Mouse (Mus musculus) megakaryocyte, embryonic 14.5 days (primary cell): Measurements from ENCODE around the gene Sapcd1. TPM values are rescaled to one million over a fixed set of nuclear protein-coding genes. Genes with fewer than 3 reads are reported as not detected.

ENCODE experiments used
- H3K27me3 ChIP-seq: replicated peaks from 2 replicates; pipeline ENCODE3; 2012; ENCODE audit warnings: inconsistent platforms
- H3K36me3 ChIP-seq: replicated peaks from 2 replicates; pipeline ENCODE3; 2012; ENCODE audit warnings: low read length, inconsistent platforms, mixed read lengths
- H3K4me1 ChIP-seq: 2 replicates; pipeline ENCODE4 v1.6.1; 2012; ENCODE audit warnings: inconsistent platforms
- H3K4me3 ChIP-seq: replicated peaks from 2 replicates; pipeline ENCODE3; 2012; ENCODE audit warnings: moderate library complexity, mild to moderate bottlenecking, inconsistent platforms
- H3K9me3 ChIP-seq: 2 replicates; pipeline ENCODE4 v1.6.1; 2012; ENCODE audit warnings: inconsistent platforms
- FLI1 ChIP-seq: IDR thresholded peaks from 2 replicates; pipeline ENCODE4 v1.6.1; 2012; ENCODE audit warnings: low read length, inconsistent platforms, mixed read lengths
- GATA1 ChIP-seq: IDR thresholded peaks from 3 replicates; pipeline ENCODE4 v1.6.1; 2012; ENCODE audit warnings: mixed read lengths, low read length, inconsistent platforms, borderline replicate concordance
- polyA plus RNA-seq: library from polyadenylated mRNA; stranded (reverse); fragments of >175 nt; gene quantifications from 2 replicates; pipeline ENCODE4 v1.2.3, GENCODE M21; 2012; ENCODE audit warnings: low replicate concordance; ENCODE audit not compliant: insufficient read depth

Sapcd1 gene
- polyA plus RNA-seq, 1 experiment = 5.4 TPM

GRCm38 (mm10) chr17:35031272-35031671, 3.5 kb upstream of the Sapcd1 start:
- H3K27me3 ChIP-seq = no peaks in the 10 kb centered on the region
- H3K36me3 ChIP-seq = peaks cover 49% of the 10 kb centered on the region
- H3K9me3 ChIP-seq = no peaks in the 10 kb centered on the region
- H3K4me3 ChIP-seq = no peak overlapping the region
- H3K4me1 ChIP-seq = peaks cover 83% of the 10 kb centered on the region
- TF ChIP-seq FLI1 (no peak), GATA1 (no peak)

GRCm38 (mm10) chr17:35029691-35030532, 2.1 kb upstream of the Sapcd1 start:
- peak overlapping the region; percentile 64 for H3K4me3 ChIP-seq
- TF ChIP-seq FLI1 (0 out of 2 replicates have a peak, but pooled peaks have one; percentile 15), GATA1 (no peak)
- peaks cover 51% of the 10 kb centered on the region for H3K36me3 ChIP-seq
- H3K27me3 ChIP-seq = no peaks in the 10 kb centered on the region
- H3K4me1 ChIP-seq = peaks cover 90% of the 10 kb centered on the region
- H3K9me3 ChIP-seq = no peaks in the 10 kb centered on the region

- Histone ChIP-seq H3K4me3 (no peak overlapping the region), H3K4me1 (peaks cover 98% of the 10 kb centered on the region), H3K36me3 (peaks cover 51% of the 10 kb centered on the region), H3K27me3 (peaks cover 2% of the 10 kb centered on the region), H3K9me3 (no peaks in the 10 kb centered on the region)
- TF ChIP-seq GATA1 = no peak
- no peak for TF ChIP-seq FLI1
These were observed 499 bp upstream of the Sapcd1 start for GRCm38 (mm10) chr17:35028315-35028714.

GRCm38 (mm10) chr17:35026206-35026605, 1.6 kb downstream of the Sapcd1 start:
- Histone ChIP-seq H3K4me3 (no peak overlapping the region), H3K9me3 (no peaks in the 10 kb centered on the region), H3K4me1 (peaks cover 98% of the 10 kb centered on the region), H3K36me3 (peaks cover 46% of the 10 kb centered on the region), H3K27me3 (peaks cover 2% of the 10 kb centered on the region)
- TF ChIP-seq GATA1 (no peak), FLI1 (no peak)

GRCm38 (mm10) chr17:35024691-35025488, 2.9 kb downstream of the Sapcd1 start:
- Histone ChIP-seq H3K9me3 (no peaks in the 10 kb centered on the region), H3K4me1 (peaks cover 98% of the 10 kb centered on the region), H3K4me3 (peak overlapping the region; percentile 76), H3K27me3 (peaks cover 5% of the 10 kb centered on the region), H3K36me3 (peaks cover 33% of the 10 kb centered on the region)
- no peak for TF ChIP-seq FLI1

GRCm38 (mm10) chr17:35024261-35024660, 3.6 kb downstream of the Sapcd1 start:
- Histone ChIP-seq H3K27me3 (peaks cover 10% of the 10 kb centered on the region), H3K9me3 (no peaks in the 10 kb centered on the region), H3K4me1 (peaks cover 94% of the 10 kb centered on the region), H3K4me3 (peak overlapping the region; percentile 48), H3K36me3 (peaks cover 27% of the 10 kb centered on the region)
- TF ChIP-seq GATA1 (no peak), FLI1 (no peak)

- Histone ChIP-seq H3K4me1 (peaks cover 89% of the 10 kb centered on the region), H3K27me3 (peaks cover 10% of the 10 kb centered on the region), H3K4me3 (peak overlapping the region; percentile 80), H3K9me3 (no peaks in the 10 kb centered on the region), H3K36me3 (peaks cover 22% of the 10 kb centered on the region)
- no peak for TF ChIP-seq GATA1
- TF ChIP-seq FLI1 = no peak
These were observed 4.1 kb downstream of the Sapcd1 start for GRCm38 (mm10) chr17:35023756-35024155.

GRCm38 (mm10) chr17:35023221-35023620, 4.6 kb downstream of the Sapcd1 start:
- Histone ChIP-seq H3K9me3 (no peaks in the 10 kb centered on the region), H3K4me1 (peaks cover 86% of the 10 kb centered on the region), H3K36me3 (peaks cover 17% of the 10 kb centered on the region), H3K4me3 (peak overlapping the region; percentile 80), H3K27me3 (peaks cover 11% of the 10 kb centered on the region)
- TF ChIP-seq FLI1 (no peak), GATA1 (no peak)

GRCm38 (mm10) chr17:35022541-35023060, 5.2 kb downstream of the Sapcd1 start:
- Histone ChIP-seq H3K27me3 (peaks cover 14% of the 10 kb centered on the region), H3K36me3 (peaks cover 11% of the 10 kb centered on the region), H3K4me1 (peaks cover 86% of the 10 kb centered on the region), H3K9me3 (no peaks in the 10 kb centered on the region), H3K4me3 (no peak overlapping the region)
- TF ChIP-seq FLI1 = no peak
- no peak for TF ChIP-seq GATA1

GRCm38 (mm10) chr17:35021842-35022477, 5.9 kb downstream of the Sapcd1 start:
- Histone ChIP-seq H3K4me1 (peaks cover 84% of the 10 kb centered on the region), H3K4me3 (peak overlapping the region; percentile 53), H3K36me3 (peaks cover 12% of the 10 kb centered on the region), H3K27me3 (peaks cover 15% of the 10 kb centered on the region), H3K9me3 (no peaks in the 10 kb centered on the region)
- no peak for TF ChIP-seq FLI1
- TF ChIP-seq GATA1 = peak; percentile 80; the same call in 2 of the 3 replicates
